Mouse (Mus musculus): Measurements from ENCODE around the gene Kcnh8. TPM values are rescaled to one million over a fixed set of nuclear protein-coding genes. Genes with fewer than 3 reads are reported as not detected.

Kcnh8 gene
- total and polyA plus RNA-seq, 2 experiments from 2014 or later: 2.6 to 6.1 TPM

GRCm38 (mm10) chr17:52599141-52599540, 3.4 kb upstream of the Kcnh8 start:
- no peak overlapping the region for H3K4me3 ChIP-seq (ENCODE audit: low read length)
- no peaks in the 10 kb centered on the region; the same call in 1 of the 2 replicates for H3K4me1 ChIP-seq (ENCODE audit: insufficient read depth, low read length)
- TF ChIP-seq CTCF (IDR thresholded peaks at IDR 0.05; ENCODE audit: low read depth): no peak
- no peaks in the 10 kb centered on the region for H3K27me3 ChIP-seq (ENCODE audit: insufficient read depth, low read length)
- H3K4me2 ChIP-seq (ENCODE audit: low read depth, low read length): no peak overlapping the region
- H3K9ac ChIP-seq (replicated peaks; ENCODE audit: low read length): no peak overlapping the region
- no peak for DNase-seq (ENCODE audit: low spot score)
- H3K9me3 ChIP-seq (ENCODE audit: low read length): no peaks in the 10 kb centered on the region
- H3K36me3 ChIP-seq (ENCODE audit: insufficient read depth, low read length): no peaks in the 10 kb centered on the region
- no peak for ATAC-seq
- WGBS: 83% methylated on average over 3 of the region's 3 CpGs
- no peak overlapping the region for H3K27ac ChIP-seq

DNA sequence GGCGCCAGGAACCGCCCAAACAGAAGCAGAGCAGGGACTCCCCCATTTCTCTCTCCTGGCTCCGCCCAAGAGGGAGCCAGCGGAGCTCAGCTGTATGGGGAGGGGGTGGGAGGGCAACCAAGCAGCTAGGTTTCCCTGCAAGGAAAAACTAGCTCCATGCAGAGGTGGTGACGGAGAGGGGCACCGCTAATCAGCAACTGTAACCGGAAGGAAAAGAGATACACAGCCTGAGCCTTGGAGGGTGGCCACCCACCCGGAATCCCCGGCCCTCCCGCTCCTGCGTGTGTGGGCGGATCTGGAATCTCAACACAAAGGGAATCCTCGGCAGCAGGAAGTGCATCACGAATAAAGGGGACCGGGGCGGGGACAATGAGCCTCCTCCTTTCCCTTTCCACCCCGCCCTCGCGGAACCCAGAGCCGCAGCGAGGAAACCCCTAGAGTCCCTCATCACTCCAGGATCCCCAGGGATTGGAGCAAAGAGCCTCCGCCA, 1.6 kb upstream of the Kcnh8 start:
- Histone ChIP-seq H3K27me3 (ENCODE audit: insufficient read depth, low read length) (no peaks in the 10 kb centered on the region), H3K4me2 (ENCODE audit: low read depth, low read length) (peak overlapping the region; percentile 96), H3K9ac (replicated peaks; ENCODE audit: low read length) (peak overlapping the region; percentile 76), H3K9me3 (ENCODE audit: low read length) (no peaks in the 10 kb centered on the region), H3K4me1 (ENCODE audit: insufficient read depth, low read length) (no peaks in the 10 kb centered on the region; the same call in 1 of the 2 replicates), H3K4me3 (ENCODE audit: low read length) (peak overlapping the region; percentile 69), H3K36me3 (ENCODE audit: insufficient read depth, low read length) (no peaks in the 10 kb centered on the region), H3K27ac (peak overlapping the region; percentile 74)
- TF ChIP-seq CTCF (IDR thresholded peaks at IDR 0.05; ENCODE audit: low read depth): no peak
- DNase-seq (ENCODE audit: low spot score) (peak; percentile 92), ATAC-seq (peak; percentile 93)
- WGBS: under 1% methylated on average over 22 of the region's 22 CpGs

GRCm38 (mm10) chr17:52602781-52603170, 267 bp downstream of the Kcnh8 start:
- Histone ChIP-seq H3K36me3 (ENCODE audit: insufficient read depth, low read length) (no peaks in the 10 kb centered on the region), H3K4me1 (ENCODE audit: insufficient read depth, low read length) (no peaks in the 10 kb centered on the region; the same call in 1 of the 2 replicates), H3K9me3 (ENCODE audit: low read length) (no peaks in the 10 kb centered on the region), H3K27me3 (ENCODE audit: insufficient read depth, low read length) (no peaks in the 10 kb centered on the region), H3K9ac (replicated peaks; ENCODE audit: low read length) (peak overlapping the region; percentile 76), H3K4me3 (ENCODE audit: low read length) (peak overlapping the region; percentile 69), H3K4me2 (ENCODE audit: low read depth, low read length) (peak overlapping the region; percentile 96), H3K27ac (peak overlapping the region; percentile 80; the same call in 1 of the 2 replicates)
- no peak for ATAC-seq
- under 1% methylated on average over 14 of the region's 14 CpGs for WGBS
- TF ChIP-seq CTCF (IDR thresholded peaks at IDR 0.05; ENCODE audit: low read depth): no peak
- no peak for DNase-seq (ENCODE audit: low spot score)

GRCm38 (mm10) chr17:52603411-52603810, 902 bp downstream of the Kcnh8 start:
- ATAC-seq (no peak), DNase-seq (ENCODE audit: low spot score) (no peak)
- Histone ChIP-seq H3K27ac (no peak overlapping the region), H3K4me3 (ENCODE audit: low read length) (peak overlapping the region; percentile 69), H3K9ac (replicated peaks; ENCODE audit: low read length) (no peak overlapping the region), H3K36me3 (ENCODE audit: insufficient read depth, low read length) (no peaks in the 10 kb centered on the region), H3K27me3 (ENCODE audit: insufficient read depth, low read length) (no peaks in the 10 kb centered on the region), H3K4me2 (ENCODE audit: low read depth, low read length) (peak overlapping the region; percentile 96), H3K9me3 (ENCODE audit: low read length) (no peaks in the 10 kb centered on the region), H3K4me1 (ENCODE audit: insufficient read depth, low read length) (no peaks in the 10 kb centered on the region; the same call in 1 of the 2 replicates)
- 5% methylated on average over 5 of the region's 5 CpGs for WGBS
- no peak for TF ChIP-seq CTCF (IDR thresholded peaks at IDR 0.05; ENCODE audit: low read depth)

DNA sequence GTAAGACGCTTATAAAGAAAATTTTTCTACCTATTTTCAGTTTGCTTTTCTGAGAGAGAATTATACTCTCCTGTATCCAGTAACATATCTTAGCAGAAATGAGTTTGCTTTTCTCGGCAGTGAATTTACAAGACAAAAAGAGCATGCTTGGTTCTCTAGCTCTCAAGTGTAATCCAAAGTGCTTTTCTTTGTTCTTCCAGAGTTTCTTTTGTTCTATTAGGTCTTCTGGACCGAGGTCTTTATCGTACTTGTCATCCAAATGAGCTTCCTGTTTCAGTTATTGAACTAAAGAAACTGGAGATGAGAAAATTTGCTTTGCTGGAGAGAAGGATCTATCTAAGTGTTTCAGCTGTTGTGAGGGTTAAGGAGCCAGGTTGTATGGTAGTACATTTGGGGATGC, 8.9 kb downstream of the Kcnh8 start:
- TF ChIP-seq CTCF (IDR thresholded peaks at IDR 0.05; ENCODE audit: low read depth): no peak
- Histone ChIP-seq H3K9me3 (ENCODE audit: low read length) (no peaks in the 10 kb centered on the region), H3K4me3 (ENCODE audit: low read length) (no peak overlapping the region), H3K4me2 (ENCODE audit: low read depth, low read length) (no peak overlapping the region), H3K36me3 (ENCODE audit: insufficient read depth, low read length) (no peaks in the 10 kb centered on the region), H3K9ac (replicated peaks; ENCODE audit: low read length) (no peak overlapping the region), H3K27me3 (ENCODE audit: insufficient read depth, low read length) (no peaks in the 10 kb centered on the region), H3K27ac (no peak overlapping the region), H3K4me1 (ENCODE audit: insufficient read depth, low read length) (no peaks in the 10 kb centered on the region)
- WGBS: 59% methylated on average over 4 of the region's 4 CpGs
- ATAC-seq (no peak), DNase-seq (ENCODE audit: low spot score) (no peak)

- no peak for ATAC-seq
Observed at GRCm38 (mm10) chr17:52649186-52649585, 46.7 kb downstream of the Kcnh8 start.

DNA sequence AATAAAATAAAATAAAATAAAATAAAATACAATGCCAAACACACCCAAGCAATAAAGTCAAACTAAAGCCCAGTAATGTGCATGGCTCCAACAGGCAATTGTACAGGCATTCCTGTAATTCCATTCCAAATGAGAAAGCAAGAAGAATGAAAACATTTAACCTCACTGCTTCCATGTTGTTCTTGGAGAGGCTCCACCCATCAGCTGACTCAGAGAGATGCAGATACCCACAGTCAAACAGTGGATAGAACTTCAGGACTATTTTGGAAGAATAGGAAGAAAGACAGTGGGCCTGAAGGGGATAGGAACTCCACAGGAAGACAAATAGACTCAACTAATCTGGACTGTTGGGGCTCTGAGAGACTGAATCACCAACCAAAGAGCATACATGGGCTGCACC, 89.5 kb downstream of the Kcnh8 start:
- Histone ChIP-seq H3K9ac (replicated peaks; ENCODE audit: low read length) (no peak overlapping the region), H3K27ac (no peak overlapping the region), H3K4me3 (ENCODE audit: low read length) (no peak overlapping the region), H3K9me3 (ENCODE audit: low read length) (no peaks in the 10 kb centered on the region), H3K4me1 (ENCODE audit: insufficient read depth, low read length) (no peaks in the 10 kb centered on the region), H3K36me3 (ENCODE audit: insufficient read depth, low read length) (no peaks in the 10 kb centered on the region), H3K4me2 (ENCODE audit: low read depth, low read length) (no peak overlapping the region), H3K27me3 (ENCODE audit: insufficient read depth, low read length) (no peaks in the 10 kb centered on the region)
- DNase-seq (ENCODE audit: low spot score) (no peak), ATAC-seq (no peak)
- no peak for TF ChIP-seq CTCF (IDR thresholded peaks at IDR 0.05; ENCODE audit: low read depth)

More at GRCm38 (mm10) chr17:52649186-52649585, 46.7 kb downstream of the Kcnh8 start:
- H3K36me3 ChIP-seq (ENCODE audit: insufficient read depth, low read length): no peaks in the 10 kb centered on the region
- H3K4me1 ChIP-seq (ENCODE audit: insufficient read depth, low read length): no peaks in the 10 kb centered on the region
- DNase-seq (ENCODE audit: low spot score): no peak
- no peak overlapping the region for H3K9ac ChIP-seq (replicated peaks; ENCODE audit: low read length)
- no peaks in the 10 kb centered on the region for H3K9me3 ChIP-seq (ENCODE audit: low read length)
- H3K27me3 ChIP-seq (ENCODE audit: insufficient read depth, low read length): no peaks in the 10 kb centered on the region
- no peak overlapping the region for H3K4me2 ChIP-seq (ENCODE audit: low read depth, low read length)
- H3K4me3 ChIP-seq (ENCODE audit: low read length): no peak overlapping the region
- H3K27ac ChIP-seq: no peak overlapping the region
- TF ChIP-seq CTCF (IDR thresholded peaks at IDR 0.05; ENCODE audit: low read depth): peak; percentile 58
